Mouse (Mus musculus): Measurements from ENCODE around the gene Gm38392.

- no peak for TF ChIP-seq POLR2A (IDR thresholded peaks at IDR 0.05; ENCODE audit: borderline replicate concordance, insufficient read depth, low read length)
- TF ChIP-seq CTCF (IDR thresholded peaks at IDR 0.05; ENCODE audit: borderline replicate concordance, insufficient read depth, low read depth, low read length) = no peak
Measured at GRCm38 (mm10) chr3:88197741-88198504, 89.1 kb downstream of the Gm38392 start.

Measured in cerebellum, adult 2 months (tissue).